Mouse (Mus musculus) splenic B cell, adult 2 months (primary cell): Measurements from ENCODE around the gene Dcpp3.
"Not testable (repeated sequence)": the region's sequence is repeated elsewhere in the genome, so short reads cannot be mapped to it uniquely, and the experiment has no call there.

ENCODE experiments used
- DNase-seq: peaks from one replicate; pipeline ENCODE4 v3.0.0-alpha.2; 2011; ENCODE audit warnings: low read depth, low spot score
- H3K27me3 ChIP-seq: 2 replicates; pipeline ENCODE4 v1.6.1; 2012; ENCODE audit warnings: mild to moderate bottlenecking, low read length, moderate library complexity, mixed read lengths; ENCODE audit not compliant: control insufficient read depth, poor library complexity, insufficient read depth, severe bottlenecking
- H3K36me3 ChIP-seq: 2 replicates; pipeline ENCODE4 v1.6.1; 2012; ENCODE audit warnings: mild to moderate bottlenecking, low read length, moderate library complexity, mixed read lengths; ENCODE audit not compliant: control insufficient read depth, poor library complexity, insufficient read depth, severe bottlenecking

The Dcpp3 gene

GRCm38 (mm10) chr17:23917158-23917557, at the start of gene Dcpp3:
Gene Dcpp3 (plus strand): TSS chr17:23917458.
- DNase-seq, H3K27me3 ChIP-seq, H3K36me3 ChIP-seq: not testable (repeated sequence)

GRCm38 (mm10) chr17:23867756-23868155, 49.5 kb upstream of the Dcpp3 start, which contains the start of gene Prss21:
Gene Prss21 (plus strand): TSS chr17:23868056.
- Histone ChIP-seq H3K36me3 (no peaks in the 10 kb centered on the region), H3K27me3 (no peaks in the 10 kb centered on the region)
- DNase-seq, result no peak

GRCm38 (mm10) chr17:23868513-23868912, 48.7 kb upstream of the Dcpp3 start:
- H3K36me3 ChIP-seq, result no peaks in the 10 kb centered on the region

GRCm38 (mm10) chr17:23873884-23874856, 43.1 kb upstream of the Dcpp3 start:
- no peaks in the 10 kb centered on the region for H3K36me3 ChIP-seq
- peak; percentile 26 for DNase-seq
- no peaks in the 10 kb centered on the region; the same call in 1 of the 2 replicates for H3K27me3 ChIP-seq

More at GRCm38 (mm10) chr17:23868513-23868912, 48.7 kb upstream of the Dcpp3 start:
- no peak for DNase-seq
- no peaks in the 10 kb centered on the region for H3K27me3 ChIP-seq

GRCm38 (mm10) chr17:23876741-23877140, 40.5 kb upstream of the Dcpp3 start:
- Histone ChIP-seq H3K36me3 (no peaks in the 10 kb centered on the region), H3K27me3 (no peaks in the 10 kb centered on the region; the same call in 1 of the 2 replicates)
- no peak for DNase-seq

- H3K36me3 ChIP-seq, result no peaks in the 10 kb centered on the region
- DNase-seq, result no peak
Observed at GRCm38 (mm10) chr17:23877166-23877565, 40.1 kb upstream of the Dcpp3 start.

GRCm38 (mm10) chr17:23880576-23880975, 36.7 kb upstream of the Dcpp3 start, which contains the start of the genes Dcpp1 and Dcpp2:
Gene Dcpp1 (plus strand): TSS chr17:23880876.
Gene Dcpp2 (plus strand): TSS chr17:23880880.
- not testable (repeated sequence) for H3K36me3 ChIP-seq, H3K27me3 ChIP-seq, DNase-seq

More at GRCm38 (mm10) chr17:23877166-23877565, 40.1 kb upstream of the Dcpp3 start:
- H3K27me3 ChIP-seq, result no peaks in the 10 kb centered on the region; the same call in 1 of the 2 replicates

- DNase-seq, result peak; percentile 87
Observed at GRCm38 (mm10) chr17:23924531-23925007, 7.3 kb downstream of the Dcpp3 start.

GRCm38 (mm10) chr17:23925090-23925493, 7.8 kb downstream of the Dcpp3 start:
- DNase-seq, result peak; percentile 38
- H3K36me3 ChIP-seq, result no peaks in the 10 kb centered on the region
- no peaks in the 10 kb centered on the region for H3K27me3 ChIP-seq

More at GRCm38 (mm10) chr17:23924531-23925007, 7.3 kb downstream of the Dcpp3 start:
- Histone ChIP-seq H3K27me3 (no peaks in the 10 kb centered on the region), H3K36me3 (no peaks in the 10 kb centered on the region)

- no peaks in the 10 kb centered on the region for H3K36me3 ChIP-seq
- DNase-seq, result no peak
- no peaks in the 10 kb centered on the region for H3K27me3 ChIP-seq
Observed at GRCm38 (mm10) chr17:23931157-23931556, 13.9 kb downstream of the Dcpp3 start.

GRCm38 (mm10) chr17:23941372-23941771, 24.1 kb downstream of the Dcpp3 start, which contains the start of gene Sbp:
Gene Sbp (plus strand): TSS chr17:23941672.
- DNase-seq, result no peak
- H3K36me3 ChIP-seq, result no peaks in the 10 kb centered on the region
- no peaks in the 10 kb centered on the region for H3K27me3 ChIP-seq

GRCm38 (mm10) chr17:23947486-23947885, 30.2 kb downstream of the Dcpp3 start:
- not testable (repeated sequence) for H3K27me3 ChIP-seq, H3K36me3 ChIP-seq, DNase-seq

GRCm38 (mm10) chr17:23949068-23949467, 31.8 kb downstream of the Dcpp3 start:
- DNase-seq, result no peak
- Histone ChIP-seq H3K27me3 (no peaks in the 10 kb centered on the region), H3K36me3 (no peaks in the 10 kb centered on the region)

- H3K36me3 ChIP-seq, H3K27me3 ChIP-seq, DNase-seq: not testable (repeated sequence)
Observed at GRCm38 (mm10) chr17:23950828-23951227, 33.6 kb downstream of the Dcpp3 start.

GRCm38 (mm10) chr17:23955174-23955573, 37.9 kb downstream of the Dcpp3 start, which contains the start of gene Sbpl:
Gene Sbpl (minus strand): TSS chr17:23955274.
- Histone ChIP-seq H3K27me3 (no peaks in the 10 kb centered on the region), H3K36me3 (no peaks in the 10 kb centered on the region)
- no peak for DNase-seq
